Mouse (Mus musculus): ENCODE data around the gene Gm49321.

Gene Gm49321

GRCm38 (mm10) chr12:73937353-73937752 is at the start of gene Gm49321:
Gene Gm49321 (plus strand): TSS chr12:73937653.
- no peak for DNase-seq (ENCODE audit: low spot score in 2 of 2)

GRCm38 (mm10) chr12:73888003-73888783 is 49.3 kb upstream of the Gm49321 start:
- no peak for DNase-seq (ENCODE audit: low spot score in 2 of 2)

DNA sequence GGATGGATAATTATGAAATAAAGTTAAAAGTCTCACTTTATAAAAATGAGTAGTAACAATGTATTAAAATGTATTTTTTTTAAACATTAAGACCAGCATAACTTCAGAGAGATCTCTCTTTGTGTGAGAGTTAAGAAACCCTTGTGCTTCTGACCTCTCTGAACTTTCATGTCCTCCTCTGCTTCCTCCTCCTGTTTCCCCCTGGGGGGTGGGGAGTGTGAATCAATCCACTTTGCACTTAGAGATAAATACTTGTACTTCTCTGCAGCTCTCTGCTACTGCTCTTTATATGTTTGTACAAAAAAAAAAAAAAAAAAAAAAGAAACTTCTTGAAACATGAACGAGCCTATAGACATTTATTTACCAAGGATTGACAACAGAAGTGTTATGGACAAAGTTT is 47.9 kb upstream of the Gm49321 start:
- no peak for DNase-seq (ENCODE audit: low spot score in 2 of 2)

- DNase-seq (ENCODE audit: low spot score in 2 of 2): no peak
These were observed 47.4 kb upstream of the Gm49321 start for GRCm38 (mm10) chr12:73890086-73890485.

DNA sequence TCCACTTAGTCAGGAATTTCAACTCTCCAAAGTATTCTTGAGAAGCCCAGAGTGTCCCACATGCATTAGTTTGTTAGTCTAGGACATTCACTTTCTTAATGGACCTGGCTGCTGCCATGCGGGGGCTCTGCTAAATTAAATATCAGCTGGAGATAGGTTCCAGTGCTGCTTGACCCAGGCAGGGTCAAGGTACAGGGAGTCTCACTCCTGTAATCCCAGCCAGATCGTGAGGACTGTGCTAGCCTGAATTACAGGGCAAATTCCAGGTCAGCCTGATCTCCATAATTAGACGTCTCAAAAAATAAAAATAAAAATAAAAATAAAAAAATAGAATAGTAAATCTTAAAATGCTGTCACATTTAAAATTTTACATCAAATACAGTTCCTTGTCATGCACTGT is 44.8 kb upstream of the Gm49321 start:
- DNase-seq (ENCODE audit: low spot score in 2 of 2): no peak

- DNase-seq (ENCODE audit: low spot score in 2 of 2): no peak
These were observed 42.6 kb upstream of the Gm49321 start for GRCm38 (mm10) chr12:73894838-73895237.

- DNase-seq (ENCODE audit: low spot score in 2 of 2): no peak
These were observed 41.8 kb upstream of the Gm49321 start for GRCm38 (mm10) chr12:73895674-73896073.

GRCm38 (mm10) chr12:73896471-73896870 is 41.0 kb upstream of the Gm49321 start:
- no peak for DNase-seq (ENCODE audit: low spot score in 2 of 2)

DNA sequence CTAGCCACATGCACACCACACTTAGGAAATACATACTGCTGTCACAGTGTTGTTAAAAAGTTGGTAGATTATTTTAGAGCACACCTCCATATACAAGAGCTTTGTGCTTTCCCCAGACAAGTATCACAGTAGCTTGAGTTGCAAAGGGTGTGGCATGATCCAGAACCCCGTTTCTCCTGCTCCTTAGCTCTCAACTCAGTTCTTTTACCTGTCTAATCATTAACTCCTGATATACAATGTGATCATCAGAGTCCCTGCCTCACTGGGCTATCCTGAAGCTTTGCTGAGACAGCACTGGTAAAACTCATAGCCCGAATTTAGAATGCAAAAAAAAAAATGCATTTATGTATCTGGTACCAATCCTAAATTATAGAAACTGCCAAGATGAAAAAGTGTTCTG is 39.2 kb upstream of the Gm49321 start:
- no peak for DNase-seq (ENCODE audit: low spot score in 2 of 2)

GRCm38 (mm10) chr12:73904133-73904934 is 33.1 kb upstream of the Gm49321 start:
- no peak for DNase-seq (ENCODE audit: low spot score in 2 of 2)

DNA sequence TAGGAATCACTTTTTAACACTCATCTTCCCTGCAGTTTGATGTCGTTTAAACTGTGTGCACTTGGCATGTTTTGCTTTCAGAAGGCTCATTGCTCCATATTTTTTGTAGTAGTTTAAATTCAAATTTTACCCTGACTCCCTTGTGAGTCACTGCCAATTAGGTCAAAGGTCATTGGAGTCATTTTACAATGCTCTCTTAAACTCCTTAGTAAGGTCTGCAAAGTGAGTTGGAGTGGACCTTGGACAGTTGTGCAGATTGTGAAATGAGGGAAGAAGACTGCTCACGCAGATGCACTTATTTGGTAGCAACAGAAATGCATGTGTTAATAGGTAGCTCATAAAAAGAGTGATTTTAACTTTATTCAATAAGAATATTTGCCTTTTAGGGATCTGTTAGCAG is 32.4 kb upstream of the Gm49321 start:
- DNase-seq (ENCODE audit: low spot score in 2 of 2): no peak

DNA sequence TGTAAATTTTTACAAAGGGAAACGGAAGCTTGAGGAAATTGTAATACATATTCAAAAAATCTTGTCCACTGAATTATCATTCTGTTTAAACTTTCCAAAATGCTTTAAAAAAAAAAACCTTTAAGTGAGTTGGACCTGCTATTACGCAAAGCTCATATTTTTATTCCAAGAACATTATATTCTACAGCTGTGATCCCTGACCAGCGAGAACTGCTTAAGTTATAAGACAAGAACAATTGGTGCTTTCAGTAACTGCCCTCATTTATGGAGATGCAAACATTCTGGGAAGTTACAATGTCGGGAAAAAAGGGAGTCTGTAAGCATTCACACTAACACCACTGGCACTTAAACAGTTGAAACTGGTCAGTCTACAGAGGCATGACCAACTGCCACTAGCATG is 31.9 kb upstream of the Gm49321 start:
- no peak for DNase-seq (ENCODE audit: low spot score in 2 of 2)

DNA sequence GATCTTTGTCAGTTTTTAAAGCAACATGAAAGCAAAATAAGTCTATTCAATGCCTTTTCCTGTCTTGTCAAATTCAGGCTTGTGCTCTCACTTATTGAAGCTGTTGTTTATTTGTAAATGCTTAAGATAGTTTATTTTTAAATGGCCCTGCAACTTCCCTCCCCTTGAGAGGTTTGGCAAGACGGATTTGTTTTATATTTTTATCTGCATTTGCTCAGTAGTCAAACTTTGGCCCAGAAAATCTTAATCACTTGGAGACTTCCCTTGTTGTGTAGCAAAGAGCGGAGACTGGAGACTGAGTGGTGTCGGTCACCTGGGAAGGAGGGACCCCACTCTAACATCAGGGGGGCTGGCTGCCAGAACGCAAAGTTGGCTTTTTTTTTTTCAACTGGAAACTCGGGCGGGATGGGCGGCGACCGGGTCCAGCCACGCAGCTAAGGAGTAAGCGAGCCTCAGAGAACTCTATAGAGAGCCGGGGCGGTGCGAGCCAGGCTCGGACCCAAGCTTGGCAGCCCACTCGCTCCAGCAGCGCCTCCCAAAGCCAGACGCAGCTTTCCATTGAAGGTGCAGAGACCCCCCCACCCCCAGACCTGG is 30.3 kb upstream of the Gm49321 start:
- no peak for DNase-seq (ENCODE audit: low spot score in 2 of 2)

DNA sequence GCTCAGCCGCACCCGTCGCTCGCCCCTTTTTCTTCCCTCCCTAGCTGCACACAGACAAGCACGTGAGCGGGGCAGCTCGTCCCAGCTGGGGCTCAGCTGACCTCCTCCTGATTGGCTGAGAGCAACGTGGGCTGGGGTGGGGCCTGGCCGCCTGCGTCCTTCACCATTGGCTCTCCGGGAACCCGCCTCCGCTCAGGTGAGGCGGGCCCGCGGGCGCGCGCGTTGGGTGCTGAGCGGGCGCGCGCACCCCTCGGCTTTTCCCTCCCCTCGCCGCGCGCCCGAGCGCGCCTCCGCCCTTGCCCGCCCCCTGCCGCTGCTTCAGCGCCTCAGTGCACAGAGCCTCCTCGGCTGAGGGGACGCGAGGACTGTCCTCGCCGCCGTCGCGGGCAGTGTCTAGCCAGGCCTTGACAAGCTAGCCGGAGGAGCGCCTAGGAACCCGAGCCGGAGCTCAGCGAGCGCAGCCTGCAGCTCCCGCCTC is 29.7 kb upstream of the Gm49321 start:
- peak; percentile 96 to 98 for DNase-seq (ENCODE audit: low spot score in 2 of 2)

GRCm38 (mm10) chr12:73908274-73909012 is 29.0 kb upstream of the Gm49321 start:
- peak; percentile 61 to 68 for DNase-seq (ENCODE audit: low spot score in 2 of 2)

- DNase-seq (ENCODE audit: low spot score in 2 of 2): no peak
These were observed 28.4 kb upstream of the Gm49321 start for GRCm38 (mm10) chr12:73909013-73909575.

- DNase-seq (ENCODE audit: low spot score in 2 of 2): no peak
These were observed 19.0 kb upstream of the Gm49321 start for GRCm38 (mm10) chr12:73918479-73918878.

DNA sequence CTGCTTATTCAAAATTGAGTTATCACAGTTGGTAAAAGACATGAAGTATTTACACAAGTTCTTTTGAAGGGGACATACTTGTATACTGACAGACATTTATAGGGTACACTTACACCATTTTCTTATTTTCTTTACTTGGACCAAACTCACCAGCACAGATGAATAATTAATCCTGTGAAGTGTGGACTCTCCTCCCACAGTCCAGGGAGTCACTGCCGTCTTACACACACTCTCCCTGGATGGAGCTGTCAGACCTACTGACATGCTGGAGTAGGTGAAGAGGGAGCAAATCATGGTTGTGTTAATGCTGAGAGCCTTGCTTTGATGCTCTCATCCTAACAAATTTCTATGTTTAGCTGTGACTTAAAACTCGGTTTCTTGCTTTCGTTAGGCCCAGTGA is 7.2 kb upstream of the Gm49321 start:
- no peak for DNase-seq (ENCODE audit: low spot score in 2 of 2)

GRCm38 (mm10) chr12:73931274-73931673 is 6.2 kb upstream of the Gm49321 start:
- no peak for DNase-seq (ENCODE audit: low spot score in 2 of 2)

- DNase-seq (ENCODE audit: low spot score in 2 of 2): no peak
These were observed 2.9 kb upstream of the Gm49321 start for GRCm38 (mm10) chr12:73934528-73934927.

DNA sequence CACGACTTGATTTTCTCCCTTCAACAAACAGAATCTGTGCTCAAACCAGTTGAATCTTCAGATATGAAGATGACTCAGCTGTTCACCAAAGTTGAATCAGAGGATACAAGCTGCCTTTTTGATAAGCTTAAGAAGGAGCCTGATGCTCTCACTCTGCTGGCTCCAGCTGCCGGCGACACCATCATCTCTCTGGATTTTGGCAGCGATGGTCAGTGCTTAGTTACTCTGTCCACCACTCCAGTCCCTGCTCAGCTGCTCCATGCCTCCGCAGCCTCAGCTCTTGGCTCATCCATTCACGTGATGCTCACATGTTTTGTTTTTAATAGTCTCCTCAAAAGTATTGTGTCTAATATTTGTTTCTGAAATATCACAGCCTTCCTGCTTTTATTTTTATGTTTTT is 2.1 kb downstream of the Gm49321 start:
- DNase-seq (ENCODE audit: low spot score in 2 of 2): no peak

DNA sequence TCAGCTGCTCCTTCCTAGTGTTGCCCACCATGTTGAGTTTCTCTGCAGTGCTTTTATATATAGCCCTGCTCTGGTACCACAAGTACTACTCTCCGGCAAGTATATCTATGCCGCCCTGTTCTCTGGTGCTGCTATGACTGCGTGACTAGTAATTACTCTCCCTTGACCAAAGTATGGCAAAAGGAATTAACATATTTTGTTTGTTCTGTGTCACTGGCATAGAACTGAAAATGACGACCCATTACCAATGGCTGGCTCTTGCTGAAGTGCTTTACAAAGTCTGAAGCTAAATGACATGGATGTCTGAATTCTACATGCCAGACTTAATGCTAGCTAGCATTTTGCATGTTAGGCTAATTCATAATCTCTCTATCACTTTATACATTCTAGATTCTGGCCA is 11.0 kb downstream of the Gm49321 start:
- no peak for DNase-seq (ENCODE audit: low spot score in 2 of 2)
